In genomic region chr15:77801188-77801587, GRCm38 (mm10) we compare ENCODE assay signal across 8 mouse cellular contexts. TPM values are rescaled to one million over a fixed set of nuclear protein-coding genes. Genes with fewer than 3 reads are reported as not detected.
DNase-seq lines count a peak whose midpoint lies in the region; ATAC-seq and TF ChIP-seq lines count a peak whose summit lies in the region.

No protein-coding gene starts in this region.

- ATAC-seq in hindbrain, embryonic 11.5 days (ENCODE audit: low FRiP score), result no peak
- ATAC-seq in intestine, postnatal 0 days, result no peak

- H3K4me2 ChIP-seq in hindbrain, embryonic 11.5 days (replicated peaks; ENCODE audit: low read depth, low read length), result no peak overlapping the region
- H3K4me2 ChIP-seq in intestine, postnatal 0 days (replicated peaks; ENCODE audit: low read depth), result no peak overlapping the region

- 80% methylated on average over 4 of the region's 4 CpGs for WGBS in hindbrain, embryonic 10.5 days
- WGBS in hindbrain, embryonic 11.5 days, result 77% methylated on average over 4 of the region's 4 CpGs
- 47% methylated on average over 4 of the region's 4 CpGs for WGBS in intestine, postnatal 0 days

- no peak overlapping the region for H3K4me3 ChIP-seq in hindbrain, embryonic 10.5 days
- no peak overlapping the region for H3K4me3 ChIP-seq in hindbrain, embryonic 11.5 days (ENCODE audit: low read depth, low read length)
- no peak overlapping the region for H3K4me3 ChIP-seq in intestine, postnatal 0 days (ENCODE audit: low read depth, low read length)

- no peak for DNase-seq in hindbrain, embryonic 10.5 days (ENCODE audit: low spot score)
- no peak for DNase-seq in hindbrain, embryonic 11.5 days (ENCODE audit: low spot score)
- DNase-seq in thymus, postnatal 4 days, result peak; percentile 41
- no peak for DNase-seq in thymus, postnatal 10 days (ENCODE audit: low spot score in 2 of 2)
- DNase-seq in urinary bladder, postnatal 36 days (ENCODE audit: low spot score in 2 of 2), result no peak
- no peak for DNase-seq in layer of hippocampus, adult 8-10 months (ENCODE audit: low spot score in 2 of 2)
- DNase-seq in urinary bladder, postnatal 25 days (ENCODE audit: low spot score), result no peak

- no peak overlapping the region for H3K9ac ChIP-seq in hindbrain, embryonic 11.5 days (ENCODE audit: low read depth, low read length)
- no peak overlapping the region for H3K9ac ChIP-seq in intestine, postnatal 0 days (ENCODE audit: low read depth, low read length)

- no peaks in the 10 kb centered on the region for H3K27me3 ChIP-seq in hindbrain, embryonic 10.5 days (ENCODE audit: insufficient read depth, poor library complexity, severe bottlenecking)
- no peaks in the 10 kb centered on the region for H3K27me3 ChIP-seq in hindbrain, embryonic 11.5 days (ENCODE audit: control insufficient read depth, insufficient read depth, low read length)
- no peaks in the 10 kb centered on the region for H3K27me3 ChIP-seq in intestine, postnatal 0 days (replicated peaks; ENCODE audit: control insufficient read depth, insufficient read depth, low read length)

- peak overlapping the region; percentile 88 for H3K27ac ChIP-seq in hindbrain, embryonic 10.5 days
- no peak overlapping the region for H3K27ac ChIP-seq in hindbrain, embryonic 11.5 days (ENCODE audit: low read depth, low read length)
- H3K27ac ChIP-seq in intestine, postnatal 0 days (ENCODE audit: low read depth, low read length), result peak overlapping the region; percentile 78

- H3K4me1 ChIP-seq in hindbrain, embryonic 10.5 days (replicated peaks), result peaks cover 68% of the 10 kb centered on the region
- peaks cover 10% of the 10 kb centered on the region for H3K4me1 ChIP-seq in hindbrain, embryonic 11.5 days (replicated peaks; ENCODE audit: control insufficient read depth, insufficient read depth, low read length)
- H3K4me1 ChIP-seq in intestine, postnatal 0 days (replicated peaks; ENCODE audit: control insufficient read depth, insufficient read depth, low read length), result peaks cover 17% of the 10 kb centered on the region

- no peak for TF ChIP-seq CTCF in intestine, postnatal 0 days (IDR thresholded peaks at IDR 0.05; ENCODE audit: low read depth)

- peaks cover 72% of the 10 kb centered on the region for H3K36me3 ChIP-seq in hindbrain, embryonic 10.5 days
- no peaks in the 10 kb centered on the region for H3K36me3 ChIP-seq in hindbrain, embryonic 11.5 days (ENCODE audit: control insufficient read depth, insufficient read depth, low read length)
- peaks cover 72% of the 10 kb centered on the region for H3K36me3 ChIP-seq in intestine, postnatal 0 days (ENCODE audit: control insufficient read depth, insufficient read depth)

- H3K9me3 ChIP-seq in hindbrain, embryonic 10.5 days, result no peaks in the 10 kb centered on the region
- no peaks in the 10 kb centered on the region for H3K9me3 ChIP-seq in hindbrain, embryonic 11.5 days (ENCODE audit: control insufficient read depth, low read length)
- no peaks in the 10 kb centered on the region for H3K9me3 ChIP-seq in intestine, postnatal 0 days (ENCODE audit: control insufficient read depth)

RNA-seq across cellular contexts. Expression of gene Myh9, which starts 40.8 kb away (rescaled TPM):
- polyA plus RNA-seq in hindbrain, embryonic 10.5 days (2016; fragmentation: Nextera tagmentation; extraction: Ambion mirVana), result 32.7 and 38.4 TPM in 2 replicates
- polyA plus RNA-seq in hindbrain, embryonic 11.5 days (2014; fragmentation: Nextera tagmentation; extraction: Ambion mirVana), result 20.7 and 29.8 TPM in 2 replicates
- 25.7 and 27.7 TPM in 2 replicates for polyA plus RNA-seq in intestine, postnatal 0 days (2015; fragmentation: Nextera tagmentation; extraction: Ambion mirVana)
- 100 to 1,000 TPM in 3 of 4 experiments, 10 to 100 TPM in 1; 89.0 to 116 (median 104) TPM for total RNA-seq in layer of hippocampus, adult 8-10 months (2022)

RNA-seq across cellular contexts. Expression of gene Apol8, which starts 44.4 kb away (rescaled TPM):
- polyA plus RNA-seq in hindbrain, embryonic 10.5 days (2016; fragmentation: Nextera tagmentation; extraction: Ambion mirVana), result 0.14 and 0.20 TPM in 2 replicates
- polyA plus RNA-seq in hindbrain, embryonic 11.5 days (2014; fragmentation: Nextera tagmentation; extraction: Ambion mirVana), result 0.06 and 0.20 TPM in 2 replicates
- polyA plus RNA-seq in intestine, postnatal 0 days (2015; fragmentation: Nextera tagmentation; extraction: Ambion mirVana), result not detected in 2 replicates
- total RNA-seq in layer of hippocampus, adult 8-10 months (2022), result 10 to 100 TPM in 2 of 4 experiments, 1 to 10 TPM in 2; 6.3 to 14.1 (median 9.1) TPM
